Mouse (Mus musculus) C2C12 (cell line): ENCODE measurements around the gene Gatm.

Source experiments
- CEBPB ChIP-seq: IDR thresholded peaks from one replicate; pipeline ENCODE4 v1.6.1; 2011; ENCODE audit warnings: low read depth, mild to moderate bottlenecking, control low read depth, moderate library complexity
- CTCF ChIP-seq: IDR thresholded peaks from one replicate; pipeline ENCODE4 v1.5.1; 2011; ENCODE audit not compliant: control insufficient read depth, insufficient read depth, insufficient read length
- MAX ChIP-seq: IDR thresholded peaks from one replicate; pipeline ENCODE4 v1.6.1; 2011; ENCODE audit warnings: mild to moderate bottlenecking, control low read depth
- USF1 ChIP-seq: IDR thresholded peaks from one replicate; pipeline ENCODE4 v1.6.1; 2011; ENCODE audit warnings: low read depth, mild to moderate bottlenecking, control low read depth, moderate library complexity

GRCm38 (mm10) chr2:122599736-122600135 is 11.4 kb downstream of the Gatm start:
- TF ChIP-seq CTCF (no peak), USF1 (no peak), MAX (no peak), CEBPB (no peak)
